Mouse (Mus musculus) spleen, adult 2 months (tissue): ENCODE data around the gene Tmcc1.

Source experiments
- CTCF ChIP-seq: fragments of 200-500 bp; IDR thresholded peaks from 2 replicates; pipeline ENCODE4 v1.5.1; 2011; ENCODE audit warnings: mild to moderate bottlenecking, inconsistent platforms; ENCODE audit not compliant: insufficient read depth, insufficient read length, insufficient replicate concordance; ENCODE audit errors: extremely low read depth
- POLR2A ChIP-seq: fragments of 200-500 bp; IDR thresholded peaks from 2 replicates; pipeline ENCODE4 v1.6.1; 2011; ENCODE audit warnings: low read depth, low read length, inconsistent platforms

DNA sequence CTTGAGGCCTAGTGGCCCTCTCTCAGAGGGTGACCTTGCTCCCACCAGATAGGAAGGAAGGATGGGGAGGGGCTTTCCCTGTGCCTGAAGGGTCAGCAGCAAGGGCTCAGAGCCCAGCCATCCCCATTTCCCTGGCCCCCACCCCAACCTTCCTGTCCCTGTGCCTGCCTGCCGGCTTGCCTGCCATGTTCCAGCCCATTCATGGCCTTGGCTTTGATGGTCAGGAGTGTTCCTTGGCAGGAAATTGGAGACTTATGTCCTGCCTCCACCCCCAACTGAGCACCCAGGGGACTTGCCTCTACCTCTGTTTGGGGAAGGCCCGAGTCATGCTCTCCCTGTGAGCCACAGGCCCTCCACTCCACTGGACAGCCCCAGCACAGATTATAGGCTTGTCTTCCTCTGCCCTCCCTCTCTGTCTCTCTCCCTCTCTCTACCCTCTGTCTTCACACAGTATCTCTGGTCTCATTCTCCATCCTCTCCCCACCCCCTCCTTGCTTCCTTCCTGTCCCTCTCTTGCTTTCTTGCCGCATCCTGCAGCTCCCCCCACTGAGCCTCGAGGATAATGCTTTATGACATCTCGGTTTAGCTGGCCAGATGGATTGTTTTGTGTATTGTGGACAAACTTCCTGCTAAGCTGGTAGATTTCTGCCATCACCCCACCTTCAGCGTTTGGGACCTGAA, 197.0 kb downstream of the Tmcc1 start:
- TF ChIP-seq CTCF (no peak), POLR2A (no peak)
